Mouse (Mus musculus): ENCODE measurements around the gene Stk24.

- no peak for TF ChIP-seq ZNF384 (IDR thresholded peaks at IDR 0.05; ENCODE audit: low read depth, low read length)
- TF ChIP-seq POLR2A (IDR thresholded peaks at IDR 0.05; ENCODE audit: control insufficient read depth in 1 of 2, insufficient read depth in 1 of 2, low read depth in 1 of 2, low read length in 2 of 2, poor library complexity in 1 of 2): no peak
- TF ChIP-seq ZC3H11A (IDR thresholded peaks at IDR 0.05; ENCODE audit: low read depth, low read length): no peak
- no peak for TF ChIP-seq CTCF (IDR thresholded peaks at IDR 0.05 in 2 of 3, conservative IDR thresholded peaks at IDR 0.05 in 1 of 3; ENCODE audit: control insufficient read depth in 1 of 3, insufficient read depth in 1 of 3, low read depth in 2 of 3, low read length in 3 of 3, poor library complexity in 1 of 3, severe bottlenecking in 1 of 3)
- TF ChIP-seq POLR2AphosphoS5 (IDR thresholded peaks at IDR 0.05; ENCODE audit: borderline replicate concordance, low read depth, low read length): no peak
- no peak for TF ChIP-seq CHD1 (IDR thresholded peaks at IDR 0.05; ENCODE audit: low read depth, low read length)
- no peak for TF ChIP-seq ELF1 (IDR thresholded peaks at IDR 0.05; ENCODE audit: low read depth, low read length)
- no peak for TF ChIP-seq MAFK (IDR thresholded peaks at IDR 0.05; ENCODE audit: borderline replicate concordance, low read depth, low read length)
Observed at GRCm38 (mm10) chr14:121254869-121255268, 124.9 kb downstream of the Stk24 start.
